Mouse (Mus musculus): ENCODE results near the gene Wdr35.
"Not testable (repeated sequence)": the region's sequence is repeated elsewhere in the genome, so short reads cannot be mapped to it uniquely, and the experiment has no call there.

Gene Wdr35

GRCm38 (mm10) chr12:8973820-8974465, at the start of gene Wdr35:
TSS of gene Wdr35 (plus strand) at chr12:8973892.
- in situ Hi-C loops (cut with MseI, MboI): no loop called here

- in situ Hi-C loops (cut with MseI, MboI): no loop called here
Measured at GRCm38 (mm10) chr12:8927652-8928051, 46.0 kb upstream of the Wdr35 start.

GRCm38 (mm10) chr12:8928766-8929165, 44.9 kb upstream of the Wdr35 start:
- in situ Hi-C loops (cut with MseI, MboI): no loop called here

GRCm38 (mm10) chr12:8931083-8931482, 42.6 kb upstream of the Wdr35 start:
- in situ Hi-C loops (cut with MseI, MboI): no loop called here

GRCm38 (mm10) chr12:8935349-8935748, 38.3 kb upstream of the Wdr35 start:
- in situ Hi-C loops (cut with MseI, MboI): no loop called here

GRCm38 (mm10) chr12:8936210-8936609, 37.5 kb upstream of the Wdr35 start:
- in situ Hi-C loops (cut with MseI, MboI): not testable (repeated sequence)

GRCm38 (mm10) chr12:8939490-8939889, 34.2 kb upstream of the Wdr35 start:
- in situ Hi-C loops (cut with MseI, MboI): no loop called here

GRCm38 (mm10) chr12:8940011-8941005, 33.4 kb upstream of the Wdr35 start:
- in situ Hi-C loops (cut with MseI, MboI): no loop called here

GRCm38 (mm10) chr12:8941131-8941615, 32.5 kb upstream of the Wdr35 start:
- in situ Hi-C loops (cut with MseI, MboI): no loop called here

GRCm38 (mm10) chr12:8941699-8942392, 31.8 kb upstream of the Wdr35 start:
- in situ Hi-C loops (cut with MseI, MboI): no loop called here

- in situ Hi-C loops (cut with MseI, MboI): no loop called here
Measured at GRCm38 (mm10) chr12:8947163-8947562, 26.5 kb upstream of the Wdr35 start.

GRCm38 (mm10) chr12:8947714-8948464, 25.8 kb upstream of the Wdr35 start, which contains the start of gene Matn3:
TSS of gene Matn3 (plus strand) at chr12:8947929.
- in situ Hi-C loops (cut with MseI, MboI): no loop called here

GRCm38 (mm10) chr12:8953136-8953535, 20.6 kb upstream of the Wdr35 start:
- in situ Hi-C loops (cut with MseI, MboI): no loop called here

- in situ Hi-C loops (cut with MseI, MboI): no loop called here
Measured at GRCm38 (mm10) chr12:8954161-8954561, 19.5 kb upstream of the Wdr35 start.

- in situ Hi-C loops (cut with MseI, MboI): no loop called here
Measured at GRCm38 (mm10) chr12:8961607-8962316, 11.9 kb upstream of the Wdr35 start.

- in situ Hi-C loops (cut with MseI, MboI): no loop called here
Measured at GRCm38 (mm10) chr12:8969828-8970227, 3.9 kb upstream of the Wdr35 start.

GRCm38 (mm10) chr12:8975076-8975475, 1.4 kb downstream of the Wdr35 start:
- in situ Hi-C loops (cut with MseI, MboI): no loop called here

- in situ Hi-C loops (cut with MseI, MboI): no loop called here
Measured at GRCm38 (mm10) chr12:8993231-8993630, 19.5 kb downstream of the Wdr35 start.

- in situ Hi-C loops (cut with MseI, MboI): no loop called here
Measured at GRCm38 (mm10) chr12:8998318-8998717, 24.6 kb downstream of the Wdr35 start.

- in situ Hi-C loops (cut with MseI, MboI): loop anchor here in 1 of 2 experiments (10.0 kb wide), 2 partner anchors 117 to 237 kb away; no protein-coding TSS in a partner anchor
Measured at GRCm38 (mm10) chr12:9002038-9002648, 28.5 kb downstream of the Wdr35 start.
